Mouse (Mus musculus) G1E (cell line): ENCODE data around the gene BC030867. TPM values are rescaled to one million over a fixed set of nuclear protein-coding genes. Genes with fewer than 3 reads are reported as not detected.

Source experiments
- ATAC-seq: 2 replicates; pipeline ENCODE4 v1.8.0; 2016; ENCODE audit warnings: mild to moderate bottlenecking; ENCODE audit not compliant: insufficient number of reproducible peaks, poor library complexity, low FRiP score, severe bottlenecking; ENCODE audit errors: extremely low read depth
- DNase-seq: peaks from one replicate; pipeline ENCODE4 v3.0.0; 2012; ENCODE audit warnings: low spot score
- H3K27me3 ChIP-seq: 2 replicates; pipeline ENCODE4 v1.6.1; 2012; ENCODE audit warnings: mild to moderate bottlenecking, low read length, inconsistent platforms; ENCODE audit not compliant: insufficient read depth
- H3K36me3 ChIP-seq: replicated peaks from 2 replicates; pipeline ENCODE3; 2012; ENCODE audit warnings: mild to moderate bottlenecking, inconsistent platforms
- H3K4me1 ChIP-seq: 2 replicates; pipeline ENCODE4 v1.6.1; 2012; ENCODE audit warnings: low read depth, low read length, inconsistent platforms, mixed read lengths; ENCODE audit not compliant: insufficient read depth
- H3K4me3 ChIP-seq: 2 replicates; pipeline ENCODE4 v1.5.1; 2012; ENCODE audit warnings: low read depth, mild to moderate bottlenecking, inconsistent platforms, low read length, moderate library complexity, mixed read lengths
- H3K9me3 ChIP-seq: replicated peaks from 2 replicates; pipeline ENCODE4 v1.6.1; 2012; ENCODE audit warnings: inconsistent platforms
- CTCF ChIP-seq: IDR thresholded peaks from 2 replicates; pipeline ENCODE4 v1.5.1; 2012; ENCODE audit warnings: low read depth, low read length, inconsistent platforms, mixed read lengths
- GATA1 ChIP-seq: IDR thresholded peaks from 2 replicates; pipeline ENCODE4 v1.6.1; 2012; ENCODE audit warnings: borderline replicate concordance, low read length, inconsistent platforms, mixed read lengths
- GATA2 ChIP-seq: IDR thresholded peaks from 2 replicates; pipeline ENCODE4 v1.6.1; 2012; ENCODE audit warnings: low read depth, low read length, inconsistent platforms, borderline replicate concordance
- POLR2AphosphoS5 ChIP-seq: IDR thresholded peaks from 2 replicates; pipeline ENCODE4 v1.6.1; 2012; ENCODE audit warnings: low read depth, low read length, inconsistent platforms; ENCODE audit not compliant: insufficient replicate concordance
- TAL1 ChIP-seq: conservative IDR thresholded peaks from 2 replicates; pipeline ENCODE4 v1.6.1; 2012; ENCODE audit warnings: low read depth, low read length, inconsistent platforms, mixed read lengths
- polyA plus RNA-seq: library from polyadenylated mRNA; stranded (reverse); fragments of >175 nt; gene quantifications from 2 replicates; pipeline ENCODE4 v1.2.3, GENCODE M21; 2012
- total RNA-seq, 2 experiments: library from RNA; stranded (forward) in 1 of 2; stranded (reverse) in 1 of 2; fragments of 200-1000 nt in 1 of 2; fragments of >200 nt in 1 of 2; fragmentation: Nextera tagmentation in 1 of 2; gene quantifications; 2 replicates each; pipeline ENCODE4 v1.2.3; 2014 to 2017

BC030867 gene
- total and polyA plus RNA-seq, 3 experiments, result 5.7 to 45.0 (median 10.1) TPM

DNA sequence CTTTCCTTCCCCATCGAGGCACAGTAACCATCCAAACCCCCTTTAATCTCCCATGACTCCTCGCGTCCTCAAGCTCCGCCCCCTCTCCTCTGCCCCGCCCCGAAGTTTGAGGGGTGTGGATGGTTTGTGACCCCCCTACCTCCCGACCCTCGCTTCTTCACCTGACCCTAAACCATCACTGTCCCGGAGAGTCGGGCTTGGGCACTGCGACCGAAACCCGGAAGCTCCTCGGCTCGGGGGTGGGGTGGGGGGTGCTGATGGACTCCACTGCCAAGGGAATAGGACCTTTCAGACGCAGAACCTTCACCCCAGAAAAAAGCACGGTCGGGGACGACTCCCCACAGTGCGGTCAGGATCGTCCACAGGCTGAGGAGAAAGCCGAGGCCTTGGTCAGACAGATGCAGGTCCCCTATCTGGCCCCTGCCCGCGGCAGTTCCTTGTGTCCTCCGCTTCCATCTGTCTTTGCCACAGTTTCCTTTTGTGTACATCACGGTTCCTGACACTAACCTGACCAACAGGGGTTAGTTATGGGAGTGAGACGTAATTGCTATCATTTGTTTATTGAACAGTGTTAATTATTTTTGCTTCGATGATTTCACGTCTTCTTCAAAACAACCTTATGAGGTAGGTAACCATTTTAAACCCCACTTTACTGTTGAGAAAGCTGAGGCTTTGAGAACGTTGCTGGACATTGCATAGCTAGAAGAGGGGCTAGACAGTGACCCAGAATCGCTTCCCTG, 36.6 kb downstream of the BC030867 start:
- peaks cover 46% of the 10 kb centered on the region for H3K4me1 ChIP-seq
- no peaks in the 10 kb centered on the region for H3K9me3 ChIP-seq
- no peaks in the 10 kb centered on the region for H3K27me3 ChIP-seq
- no peak for TF ChIP-seq CTCF
- peaks cover 42% of the 10 kb centered on the region for H3K36me3 ChIP-seq
- H3K4me3 ChIP-seq, result peak overlapping the region; percentile 81
- DNase-seq (peak; percentile 45), ATAC-seq (no peak; the same call in 1 of the 2 replicates)

DNA sequence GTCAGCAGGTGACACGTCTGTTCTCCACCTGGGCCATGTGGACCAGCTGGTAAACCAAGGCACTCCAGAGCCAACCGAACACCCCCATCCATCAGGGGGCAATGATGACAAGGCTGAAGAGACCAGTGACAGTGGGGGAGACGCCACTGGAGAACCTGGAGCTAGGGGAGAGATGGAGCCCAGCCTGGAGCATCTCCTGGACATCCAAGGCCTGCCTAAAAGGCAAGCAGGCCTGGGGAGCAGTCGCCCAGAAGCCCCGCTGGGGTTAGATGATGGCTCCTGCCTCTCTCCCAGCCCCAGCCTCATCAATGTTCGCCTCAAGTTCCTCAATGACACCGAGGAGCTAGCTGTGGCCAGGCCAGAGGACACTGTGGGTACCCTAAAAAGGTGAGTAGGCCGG, 38.8 kb downstream of the BC030867 start:
- Histone ChIP-seq H3K4me1 (peaks cover 58% of the 10 kb centered on the region), H3K27me3 (no peaks in the 10 kb centered on the region), H3K36me3 (peaks cover 64% of the 10 kb centered on the region), H3K9me3 (no peaks in the 10 kb centered on the region), H3K4me3 (0 out of 2 replicates have a peak overlapping the region, but pooled peaks have one; percentile 39)
- TF ChIP-seq POLR2AphosphoS5 (peak; percentile 68; the same call in 1 of the 2 replicates), GATA2 (no peak)
- ATAC-seq (no peak), DNase-seq (no peak)

DNA sequence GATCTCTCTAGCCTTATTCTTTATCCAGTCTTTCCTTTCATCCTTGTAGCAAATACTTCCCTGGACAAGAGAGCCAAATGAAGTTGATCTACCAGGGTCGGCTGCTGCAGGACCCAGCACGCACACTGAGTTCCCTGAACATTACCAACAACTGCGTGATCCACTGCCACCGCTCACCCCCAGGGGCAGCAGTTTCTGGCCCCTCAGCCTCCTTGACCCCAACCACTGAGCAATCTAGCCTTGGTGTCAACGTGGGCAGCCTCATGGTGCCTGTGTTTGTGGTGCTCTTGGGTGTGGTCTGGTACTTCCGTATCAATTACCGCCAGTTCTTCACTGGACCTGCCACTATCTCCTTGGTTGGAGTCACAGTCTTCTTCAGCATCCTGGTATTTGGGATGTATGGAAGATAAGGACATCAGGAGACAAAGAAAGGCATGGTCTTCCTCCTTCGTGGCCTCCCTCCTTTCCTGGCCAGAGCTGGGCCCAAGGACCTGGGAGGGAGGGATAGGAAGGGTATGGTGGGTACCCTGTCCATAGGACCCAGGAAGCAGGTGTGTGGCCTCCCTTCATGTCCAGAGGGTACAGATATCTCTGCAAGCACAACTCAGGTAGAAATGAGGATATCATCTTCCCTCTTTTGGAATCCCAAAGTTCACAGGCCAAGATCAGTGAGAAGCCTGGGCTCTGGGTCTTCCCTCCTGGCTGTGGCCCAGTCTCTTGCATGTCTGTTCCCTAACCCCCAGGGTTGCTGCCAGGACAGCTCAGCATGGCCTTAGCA, 39.5 kb downstream of the BC030867 start:
- ATAC-seq (no peak), DNase-seq (no peak)
- peaks cover 71% of the 10 kb centered on the region for H3K36me3 ChIP-seq
- TF ChIP-seq GATA1, result no peak
- no peak for TF ChIP-seq GATA2
- no peak for TF ChIP-seq TAL1
- TF ChIP-seq POLR2AphosphoS5, result no peak; the same call in 1 of the 2 replicates
- TF ChIP-seq CTCF, result no peak
- H3K27me3 ChIP-seq, result no peaks in the 10 kb centered on the region
- H3K4me1 ChIP-seq, result peaks cover 58% of the 10 kb centered on the region
- H3K4me3 ChIP-seq, result no peak overlapping the region
- no peaks in the 10 kb centered on the region for H3K9me3 ChIP-seq

DNA sequence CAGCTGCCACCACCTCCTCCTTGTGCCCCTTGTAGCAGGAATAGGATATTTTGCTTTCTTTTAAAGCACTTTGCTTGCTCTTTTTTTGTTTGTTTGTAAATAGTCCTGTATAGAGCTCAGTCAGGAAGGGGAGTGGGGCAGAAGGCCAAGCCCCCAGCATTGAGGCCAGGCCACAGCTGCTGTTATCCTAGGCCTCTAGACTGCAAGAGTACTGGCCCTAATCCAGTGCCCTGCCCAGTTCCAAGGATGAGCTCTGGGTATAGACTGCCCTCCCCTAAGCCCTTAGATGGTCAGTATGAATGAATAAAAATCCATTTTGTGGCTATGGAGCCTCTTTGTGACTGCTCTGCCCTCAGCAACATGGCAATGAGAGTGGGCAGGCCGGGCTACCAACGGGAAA, 40.2 kb downstream of the BC030867 start:
- no peaks in the 10 kb centered on the region for H3K9me3 ChIP-seq
- H3K4me3 ChIP-seq, result no peak overlapping the region
- TF ChIP-seq GATA1 (no peak), TAL1 (no peak), CTCF (no peak), GATA2 (no peak), POLR2AphosphoS5 (no peak)
- DNase-seq, result no peak
- ATAC-seq, result no peak
- H3K4me1 ChIP-seq, result peaks cover 60% of the 10 kb centered on the region
- H3K36me3 ChIP-seq, result peaks cover 78% of the 10 kb centered on the region
- H3K27me3 ChIP-seq, result no peaks in the 10 kb centered on the region

DNA sequence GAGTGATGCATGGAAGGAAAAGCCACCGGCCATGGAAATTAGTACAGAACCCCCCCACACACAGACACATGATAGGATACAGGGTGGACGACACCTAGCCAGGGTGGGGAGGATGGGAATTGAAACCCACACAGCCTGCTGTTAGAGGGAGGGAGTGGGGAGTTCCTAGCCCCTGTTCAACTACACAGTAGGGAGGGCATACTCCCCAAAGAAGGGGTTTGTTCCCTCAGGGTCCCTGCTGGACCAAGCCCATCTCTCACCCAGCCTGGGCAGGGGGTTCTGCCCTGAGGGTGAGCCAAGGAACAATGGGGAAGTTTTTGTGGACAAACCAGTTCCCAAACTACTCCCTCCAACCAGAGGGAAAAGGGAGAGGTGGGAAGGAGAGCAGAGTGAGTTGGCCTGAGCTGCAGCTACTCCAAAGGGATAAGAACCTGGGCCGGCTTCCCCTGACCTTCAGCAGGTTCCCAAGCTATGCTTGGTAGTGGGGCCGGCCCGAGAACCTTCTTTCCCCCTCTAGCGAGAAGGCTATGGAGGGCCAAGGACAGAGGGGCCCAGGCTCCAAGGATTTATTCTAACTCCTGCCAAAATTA, 40.9 kb downstream of the BC030867 start:
- no peak for DNase-seq
- TF ChIP-seq POLR2AphosphoS5 (no peak), GATA1 (no peak), CTCF (no peak), TAL1 (no peak), GATA2 (no peak)
- H3K36me3 ChIP-seq, result peaks cover 85% of the 10 kb centered on the region
- no peak for ATAC-seq
- H3K4me1 ChIP-seq, result peaks cover 61% of the 10 kb centered on the region
- H3K4me3 ChIP-seq, result no peak overlapping the region
- H3K9me3 ChIP-seq, result no peaks in the 10 kb centered on the region
- H3K27me3 ChIP-seq, result no peaks in the 10 kb centered on the region

DNA sequence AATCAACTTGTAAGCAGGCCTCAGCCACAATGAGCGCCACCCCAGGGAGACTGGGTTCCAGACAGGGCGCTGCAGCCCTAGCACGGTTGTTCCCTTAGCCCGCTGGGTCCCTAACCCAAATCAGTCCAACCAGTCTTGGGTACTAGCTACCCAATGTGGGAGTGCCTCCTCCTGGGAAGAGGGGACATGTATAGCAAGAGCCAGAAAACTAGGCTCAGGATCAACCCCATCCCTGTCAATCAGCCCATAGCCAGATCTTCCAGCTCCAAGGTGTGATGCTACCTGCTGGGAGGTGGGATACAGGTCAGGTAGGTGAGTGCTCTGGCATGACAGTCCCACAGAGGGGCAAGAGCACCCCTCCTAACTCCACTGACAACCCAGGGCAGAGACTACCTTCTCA, 41.5 kb downstream of the BC030867 start:
- Histone ChIP-seq H3K27me3 (no peaks in the 10 kb centered on the region), H3K9me3 (no peaks in the 10 kb centered on the region), H3K36me3 (peaks cover 91% of the 10 kb centered on the region), H3K4me3 (no peak overlapping the region), H3K4me1 (peaks cover 66% of the 10 kb centered on the region)
- ATAC-seq, result no peak
- TF ChIP-seq GATA2 (no peak), POLR2AphosphoS5 (no peak), TAL1 (no peak), GATA1 (no peak), CTCF (no peak)
- no peak for DNase-seq
